Mouse (Mus musculus): ENCODE data around the gene Ticrr. TPM values are rescaled to one million over a fixed set of nuclear protein-coding genes. Genes with fewer than 3 reads are reported as not detected.

The Ticrr gene
- polyA plus RNA-seq, 1 experiment, result 13.8 TPM

DNA sequence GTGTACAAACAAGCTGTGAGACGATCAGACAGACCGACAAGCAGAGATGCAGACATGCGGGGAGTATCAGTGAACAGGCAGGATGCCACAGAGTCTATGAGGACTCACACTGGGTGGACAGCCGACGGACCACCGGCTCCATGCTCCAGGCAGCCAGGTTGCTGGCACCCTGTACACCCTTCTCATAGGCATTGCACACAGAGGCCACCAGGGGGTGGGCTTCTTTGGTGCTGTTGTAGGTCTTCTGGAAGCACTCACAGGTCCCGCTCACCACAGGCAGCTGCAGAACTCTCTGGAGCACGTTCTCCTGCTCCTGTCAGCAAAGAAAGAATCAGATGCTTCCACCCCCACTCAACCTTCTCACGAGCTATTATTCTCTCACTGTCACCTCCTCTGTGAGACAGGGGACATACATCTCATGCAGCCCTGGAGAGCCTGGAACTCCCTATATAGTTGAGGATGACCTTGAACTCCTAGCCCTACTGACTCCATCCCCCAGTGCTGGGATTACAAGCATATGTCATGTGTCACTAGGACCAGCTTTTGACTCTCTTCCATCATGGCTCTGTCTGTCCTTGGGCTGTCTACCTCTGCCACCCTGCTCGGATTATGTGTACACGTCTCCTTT is 69.9 kb downstream of the Ticrr start:
- no peak overlapping the region for H3K27ac ChIP-seq (ENCODE audit: control insufficient read depth, insufficient read depth, low read depth, low read length, poor library complexity)
- 60% methylated on average over 11 of the region's 11 CpGs for WGBS
- no peak for TF ChIP-seq CTCF (IDR thresholded peaks at IDR 0.05; ENCODE audit: control insufficient read depth, insufficient read depth, low read length)
- no peak for TF ChIP-seq POLR2A (IDR thresholded peaks at IDR 0.05; ENCODE audit: borderline replicate concordance, control insufficient read depth, low read depth, low read length)
- H3K4me1 ChIP-seq (ENCODE audit: control insufficient read depth, insufficient read depth, low read length), result no peaks in the 10 kb centered on the region
- no peak overlapping the region for H3K4me3 ChIP-seq (replicated peaks; ENCODE audit: control insufficient read depth, low read depth, low read length)

DNA sequence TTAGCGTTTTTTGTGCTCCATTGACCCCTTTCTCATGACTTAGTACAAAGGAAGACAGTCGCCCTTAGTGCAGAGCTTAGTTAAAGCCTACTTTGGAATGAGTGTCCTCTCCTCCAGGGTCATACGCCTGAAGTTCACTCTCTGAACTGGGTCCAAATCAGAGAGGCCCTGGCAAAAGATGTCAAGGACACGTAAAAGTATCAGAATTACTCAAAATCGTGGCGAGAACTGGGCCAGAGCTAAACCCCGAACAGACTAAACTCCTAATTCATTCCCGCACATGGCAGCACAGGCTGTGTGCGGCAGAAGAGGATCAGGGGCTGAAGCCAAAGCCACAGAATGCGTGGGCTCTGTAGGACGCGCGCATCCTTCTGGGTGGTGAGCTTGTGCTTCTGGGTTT is 71.4 kb downstream of the Ticrr start:
- WGBS, result 83% methylated on average over 13 of the region's 13 CpGs
- TF ChIP-seq CTCF (IDR thresholded peaks at IDR 0.05; ENCODE audit: control insufficient read depth, insufficient read depth, low read length), result no peak
- no peak for TF ChIP-seq POLR2A (IDR thresholded peaks at IDR 0.05; ENCODE audit: borderline replicate concordance, control insufficient read depth, low read depth, low read length)
- H3K4me3 ChIP-seq (replicated peaks; ENCODE audit: control insufficient read depth, low read depth, low read length), result no peak overlapping the region
- no peak overlapping the region for H3K27ac ChIP-seq (ENCODE audit: control insufficient read depth, insufficient read depth, low read depth, low read length, poor library complexity)
- no peaks in the 10 kb centered on the region for H3K4me1 ChIP-seq (ENCODE audit: control insufficient read depth, insufficient read depth, low read length)

DNA sequence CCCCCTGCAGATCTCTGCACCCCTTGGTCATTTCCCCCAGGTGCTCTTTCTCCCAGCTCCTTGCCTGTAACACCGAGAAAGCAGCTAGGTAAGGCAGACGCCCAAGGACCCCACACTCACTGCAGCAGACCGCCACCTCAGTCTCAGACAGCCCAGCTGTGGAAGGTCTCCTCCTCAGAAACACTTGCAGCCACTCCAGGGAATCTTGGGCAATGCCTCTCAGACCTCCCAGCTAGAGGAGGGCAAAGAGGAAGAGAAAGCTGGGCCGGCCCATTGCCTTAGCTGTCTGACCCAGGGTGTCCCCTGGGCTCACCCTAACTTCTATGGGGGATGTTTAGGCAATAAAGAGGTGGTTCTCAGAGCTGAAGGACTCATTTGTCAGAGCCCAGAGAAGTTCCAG is 72.6 kb downstream of the Ticrr start, which contains the start of gene Plin1:
Gene Plin1, minus strand, starts transcription at position 282 of the 400 bp plus-strand sequence.
- H3K27ac ChIP-seq (ENCODE audit: control insufficient read depth, insufficient read depth, low read depth, low read length, poor library complexity), result no peak within 1 kb of the TSS
- 37% methylated on average over 4 of the region's 4 CpGs for WGBS
- H3K4me3 ChIP-seq (replicated peaks; ENCODE audit: control insufficient read depth, low read depth, low read length), result no peak within 1 kb of the TSS
- no peaks in the 10 kb centered on the region for H3K4me1 ChIP-seq (ENCODE audit: control insufficient read depth, insufficient read depth, low read length)
- TF ChIP-seq CTCF (IDR thresholded peaks at IDR 0.05; ENCODE audit: control insufficient read depth, insufficient read depth, low read length) (no peak), POLR2A (IDR thresholded peaks at IDR 0.05; ENCODE audit: borderline replicate concordance, control insufficient read depth, low read depth, low read length) (no peak)

DNA sequence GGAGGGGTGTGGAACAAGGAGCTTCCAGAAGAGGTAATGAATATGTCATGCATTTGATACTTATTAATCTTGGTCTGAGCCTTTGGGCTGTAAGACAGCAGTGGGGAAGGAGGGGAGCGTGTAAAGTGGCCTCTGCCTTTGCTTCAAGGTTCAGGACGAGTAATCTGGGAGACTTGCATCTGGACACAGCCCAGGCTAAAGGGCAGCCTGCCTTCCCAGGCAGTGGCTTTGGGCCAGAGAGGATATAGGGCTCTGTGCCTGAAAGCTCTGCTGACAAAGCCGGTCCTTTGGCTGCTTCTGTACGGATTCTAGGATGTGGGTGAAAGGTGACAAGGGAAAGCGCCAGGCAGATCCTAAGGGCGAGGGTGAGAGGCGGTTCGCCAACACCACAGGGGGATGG is 74.6 kb downstream of the Ticrr start:
- no peaks in the 10 kb centered on the region for H3K4me1 ChIP-seq (ENCODE audit: control insufficient read depth, insufficient read depth, low read length)
- H3K27ac ChIP-seq (ENCODE audit: control insufficient read depth, insufficient read depth, low read depth, low read length, poor library complexity), result no peak overlapping the region; the same call in 1 of the 2 replicates
- H3K4me3 ChIP-seq (replicated peaks; ENCODE audit: control insufficient read depth, low read depth, low read length), result no peak overlapping the region
- 86% methylated on average over 8 of the region's 8 CpGs for WGBS
- TF ChIP-seq POLR2A (IDR thresholded peaks at IDR 0.05; ENCODE audit: borderline replicate concordance, control insufficient read depth, low read depth, low read length) (no peak), CTCF (IDR thresholded peaks at IDR 0.05; ENCODE audit: control insufficient read depth, insufficient read depth, low read length) (no peak)

DNA sequence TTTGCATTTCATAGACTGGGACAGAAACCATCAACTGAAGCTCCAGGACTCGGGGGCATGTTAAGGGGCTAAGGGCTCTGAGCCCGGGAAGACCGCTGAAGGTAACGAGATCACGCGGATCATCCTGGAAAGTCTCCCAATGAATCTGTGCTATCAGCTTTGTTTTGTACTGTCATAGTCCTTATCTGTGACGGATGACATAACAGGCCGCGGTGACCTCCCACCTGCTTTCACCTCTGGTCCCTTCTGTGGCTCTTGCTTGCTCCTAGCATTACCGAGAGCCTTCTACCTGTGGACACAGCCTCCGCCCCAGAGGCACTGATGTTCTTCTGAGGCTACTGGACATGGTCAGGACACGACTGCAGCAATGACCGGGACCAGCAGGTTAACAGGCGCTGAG is 76.5 kb downstream of the Ticrr start:
- 92% methylated on average over 14 of the region's 14 CpGs for WGBS
- H3K4me1 ChIP-seq (ENCODE audit: control insufficient read depth, insufficient read depth, low read length), result no peaks in the 10 kb centered on the region
- H3K4me3 ChIP-seq (replicated peaks; ENCODE audit: control insufficient read depth, low read depth, low read length), result no peak overlapping the region
- TF ChIP-seq CTCF (IDR thresholded peaks at IDR 0.05; ENCODE audit: control insufficient read depth, insufficient read depth, low read length), result no peak
- TF ChIP-seq POLR2A (IDR thresholded peaks at IDR 0.05; ENCODE audit: borderline replicate concordance, control insufficient read depth, low read depth, low read length), result no peak
- no peak overlapping the region for H3K27ac ChIP-seq (ENCODE audit: control insufficient read depth, insufficient read depth, low read depth, low read length, poor library complexity)

DNA sequence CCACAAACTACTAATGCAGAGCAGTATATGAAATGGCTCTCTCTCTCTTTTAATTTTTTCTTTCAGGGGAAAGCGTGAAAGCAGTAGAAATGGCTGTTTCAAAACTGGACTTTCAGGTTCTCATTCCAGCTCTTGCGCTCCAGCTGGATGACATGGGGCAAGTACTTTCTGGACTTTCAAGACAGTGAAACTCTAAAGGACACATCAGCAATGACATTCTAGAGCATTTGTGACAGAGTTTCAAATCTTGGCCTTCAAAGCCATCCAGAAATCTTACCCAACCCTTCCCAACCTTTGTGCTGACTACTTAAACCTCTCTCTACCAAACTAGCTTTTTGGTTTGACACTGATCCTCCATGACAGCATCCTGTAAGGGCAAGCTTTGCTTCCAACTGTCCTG is 78.9 kb downstream of the Ticrr start:
- Histone ChIP-seq H3K4me1 (ENCODE audit: control insufficient read depth, insufficient read depth, low read length) (no peaks in the 10 kb centered on the region; the same call in 1 of the 2 replicates), H3K27ac (ENCODE audit: control insufficient read depth, insufficient read depth, low read depth, low read length, poor library complexity) (no peak overlapping the region), H3K4me3 (replicated peaks; ENCODE audit: control insufficient read depth, low read depth, low read length) (no peak overlapping the region)
- TF ChIP-seq POLR2A (IDR thresholded peaks at IDR 0.05; ENCODE audit: borderline replicate concordance, control insufficient read depth, low read depth, low read length) (no peak), CTCF (IDR thresholded peaks at IDR 0.05; ENCODE audit: control insufficient read depth, insufficient read depth, low read length) (no peak)
- WGBS, result 86% methylated on average over 2 of the region's 2 CpGs

DNA sequence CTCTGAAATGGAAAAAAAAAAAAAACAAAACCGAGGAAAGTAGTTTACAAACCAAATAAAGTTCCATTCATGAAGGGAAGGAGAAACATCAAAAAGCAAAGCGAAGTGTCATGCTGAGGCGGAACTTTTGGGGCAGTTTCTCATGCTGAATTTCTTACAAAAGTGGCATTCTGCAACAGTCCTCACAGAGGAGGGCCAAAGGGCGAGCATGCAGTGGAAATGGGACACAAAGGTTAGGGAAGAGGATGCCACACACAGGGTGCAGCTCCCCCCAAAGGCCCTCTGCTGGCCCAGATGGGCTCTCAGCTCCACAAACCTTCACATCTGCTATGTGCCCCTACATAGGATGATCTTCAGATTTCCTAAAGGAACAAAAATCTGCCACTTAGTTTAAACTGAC is 80.3 kb downstream of the Ticrr start:
- Histone ChIP-seq H3K4me1 (ENCODE audit: control insufficient read depth, insufficient read depth, low read length) (no peaks in the 10 kb centered on the region; the same call in 1 of the 2 replicates), H3K27ac (ENCODE audit: control insufficient read depth, insufficient read depth, low read depth, low read length, poor library complexity) (no peak overlapping the region), H3K4me3 (replicated peaks; ENCODE audit: control insufficient read depth, low read depth, low read length) (no peak overlapping the region)
- TF ChIP-seq POLR2A (IDR thresholded peaks at IDR 0.05; ENCODE audit: borderline replicate concordance, control insufficient read depth, low read depth, low read length) (no peak), CTCF (IDR thresholded peaks at IDR 0.05; ENCODE audit: control insufficient read depth, insufficient read depth, low read length) (no peak)
- 80% methylated on average over 4 of the region's 4 CpGs for WGBS

DNA sequence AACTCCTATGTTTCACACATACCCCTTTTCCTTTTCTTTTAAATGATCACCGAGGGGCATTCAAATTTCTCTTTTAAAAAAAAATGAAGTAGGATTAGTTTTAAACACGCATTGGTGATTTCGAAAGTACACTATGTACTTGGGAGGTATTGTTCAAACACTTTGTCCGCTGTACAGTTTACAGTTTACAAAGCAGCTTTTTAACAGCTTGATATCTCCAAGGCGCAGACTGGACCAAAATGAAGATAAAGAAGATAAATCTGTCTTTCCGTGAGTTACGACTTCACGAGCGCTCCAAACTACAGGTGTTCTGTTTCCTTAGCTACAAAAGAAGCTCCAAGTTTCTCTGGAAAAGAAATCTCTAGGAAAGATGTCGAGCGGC is 82.3 kb downstream of the Ticrr start:
- 1% methylated on average over 11 of the region's 11 CpGs for WGBS
- TF ChIP-seq CTCF (IDR thresholded peaks at IDR 0.05; ENCODE audit: control insufficient read depth, insufficient read depth, low read length) (no peak), POLR2A (IDR thresholded peaks at IDR 0.05; ENCODE audit: borderline replicate concordance, control insufficient read depth, low read depth, low read length) (no peak)
- H3K4me1 ChIP-seq (ENCODE audit: control insufficient read depth, insufficient read depth, low read length), result no peaks in the 10 kb centered on the region; the same call in 1 of the 2 replicates
- H3K27ac ChIP-seq (ENCODE audit: control insufficient read depth, insufficient read depth, low read depth, low read length, poor library complexity), result no peak overlapping the region
- H3K4me3 ChIP-seq (replicated peaks; ENCODE audit: control insufficient read depth, low read depth, low read length), result peak overlapping the region; percentile 77
